Mouse (Mus musculus) midbrain, embryonic 12.5 days (tissue): Measurements from ENCODE around the gene Mrm3. TPM values are rescaled to one million over a fixed set of nuclear protein-coding genes. Genes with fewer than 3 reads are reported as not detected.
"Not testable (repeated sequence)": the region's sequence is repeated elsewhere in the genome, so short reads cannot be mapped to it uniquely, and the experiment has no call there.

Experiments
- ATAC-seq: fragments of 200-750 bp; cut with Nextera tagmentation; 2 replicates; pipeline ENCODE4 v1.8.0; 2017; ENCODE audit warnings: low read depth, moderate TSS enrichment, moderate library complexity; ENCODE audit not compliant: low FRiP score
- H3K27ac ChIP-seq: fragments of 300-500 bp; sonication (generic); replicated peaks from 2 replicates; pipeline ENCODE4 v1.5.1; 2016; ENCODE audit warnings: mild to moderate bottlenecking
- H3K27me3 ChIP-seq: fragments of 300-500 bp; sonication (generic); 2 replicates; pipeline ENCODE4 v1.6.1; 2016; ENCODE audit warnings: mild to moderate bottlenecking
- H3K36me3 ChIP-seq: fragments of 300-500 bp; sonication (generic); 2 replicates; pipeline ENCODE4 v1.6.1; 2016
- H3K4me1 ChIP-seq: fragments of 300-500 bp; sonication (generic); 2 replicates; pipeline ENCODE4 v1.6.1; 2016
- H3K4me2 ChIP-seq: fragments of 300-500 bp; sonication (generic); replicated peaks from 2 replicates; pipeline ENCODE4 v1.6.1; 2016; ENCODE audit warnings: mild to moderate bottlenecking, moderate library complexity
- H3K4me3 ChIP-seq: fragments of 300-500 bp; sonication (generic); 2 replicates; pipeline ENCODE4 v1.5.1; 2016; ENCODE audit warnings: mild to moderate bottlenecking
- H3K9ac ChIP-seq: fragments of 300-500 bp; sonication (generic); replicated peaks from 2 replicates; pipeline ENCODE4 v1.6.1; 2016; ENCODE audit warnings: mild to moderate bottlenecking, moderate library complexity
- H3K9me3 ChIP-seq: fragments of 300-500 bp; sonication (generic); 2 replicates; pipeline ENCODE4 v1.6.1; 2016; ENCODE audit warnings: mild to moderate bottlenecking
- WGBS: fragments of 180-500 bp; shearing (Covaris S2); methylation state at CpG from one replicate; pipeline ENCODE4 v1.1.7; 2016; 5-methylcytosine and 5-hydroxymethylcytosine counted together
- polyA plus RNA-seq: library from polyadenylated mRNA; unstranded; fragments of >200 nt; fragmentation: Nextera tagmentation; extraction: Ambion mirVana; gene quantifications from 2 replicates; pipeline ENCODE4 v1.2.1, GENCODE M21; 2016

The Mrm3 gene
- 16.4 and 17.7 TPM in 2 replicates for polyA plus RNA-seq

GRCm38 (mm10) chr11:76242901-76243810, at the start of gene Mrm3, which contains the start of gene Glod4:
Gene Mrm3 (plus strand): TSS chr11:76243715.
Gene Glod4 (minus strand): TSS chr11:76243725.
- peak within 1 kb of the TSS; percentile 89 for H3K9ac ChIP-seq
- H3K4me2 ChIP-seq: peak within 1 kb of the TSS; percentile 85
- ATAC-seq: peak; percentile 86
- no peaks in the 10 kb centered on the region for H3K27me3 ChIP-seq
- peaks cover 19% of the 10 kb centered on the region for H3K36me3 ChIP-seq
- H3K27ac ChIP-seq: peak within 1 kb of the TSS; percentile 73
- WGBS: under 1% methylated on average over 61 of the region's 61 CpGs
- peak within 1 kb of the TSS; percentile 69 for H3K4me3 ChIP-seq
- no peaks in the 10 kb centered on the region for H3K9me3 ChIP-seq
- H3K4me1 ChIP-seq: peaks cover 19% of the 10 kb centered on the region

- no peak overlapping the region for H3K27ac ChIP-seq
- ATAC-seq: no peak
- WGBS: 59% methylated on average over 8 of the region's 8 CpGs
- peaks cover 4% of the 10 kb centered on the region; the same call in 1 of the 2 replicates for H3K4me1 ChIP-seq
- H3K4me2 ChIP-seq: no peak overlapping the region
- H3K27me3 ChIP-seq: peaks cover 6% of the 10 kb centered on the region; the same call in 1 of the 2 replicates
- H3K4me3 ChIP-seq: no peak overlapping the region
- H3K9me3 ChIP-seq: no peaks in the 10 kb centered on the region
- no peaks in the 10 kb centered on the region for H3K36me3 ChIP-seq
- no peak overlapping the region for H3K9ac ChIP-seq
These were observed 47.1 kb upstream of the Mrm3 start for GRCm38 (mm10) chr11:76196275-76196976.

GRCm38 (mm10) chr11:76196977-76197469, 46.5 kb upstream of the Mrm3 start:
- no peak overlapping the region for H3K4me2 ChIP-seq
- WGBS: 47% methylated on average over 8 of the region's 8 CpGs
- H3K27ac ChIP-seq: no peak overlapping the region
- no peak overlapping the region for H3K9ac ChIP-seq
- peaks cover 6% of the 10 kb centered on the region; the same call in 1 of the 2 replicates for H3K27me3 ChIP-seq
- H3K9me3 ChIP-seq: no peaks in the 10 kb centered on the region
- no peaks in the 10 kb centered on the region for H3K36me3 ChIP-seq
- H3K4me1 ChIP-seq: peaks cover 6% of the 10 kb centered on the region; the same call in 1 of the 2 replicates
- no peak overlapping the region for H3K4me3 ChIP-seq
- ATAC-seq: no peak

- peak overlapping the region; percentile 89 for H3K9ac ChIP-seq
- under 1% methylated on average over 84 of the region's 90 CpGs for WGBS
- peak overlapping the region; percentile 74 for H3K4me2 ChIP-seq
- peaks cover 4% of the 10 kb centered on the region; the same call in 1 of the 2 replicates for H3K27me3 ChIP-seq
- H3K4me1 ChIP-seq: peaks cover 15% of the 10 kb centered on the region
- H3K27ac ChIP-seq: peak overlapping the region; percentile 81
- peak overlapping the region; percentile 83 for H3K4me3 ChIP-seq
- H3K9me3 ChIP-seq: no peaks in the 10 kb centered on the region
- ATAC-seq: peak; percentile 99
- peaks cover 16% of the 10 kb centered on the region for H3K36me3 ChIP-seq
These were observed 41.5 kb upstream of the Mrm3 start for GRCm38 (mm10) chr11:76201761-76202674.

GRCm38 (mm10) chr11:76206793-76207192, 36.7 kb upstream of the Mrm3 start:
- no peak for ATAC-seq
- no peak overlapping the region for H3K9ac ChIP-seq
- no peaks in the 10 kb centered on the region for H3K27me3 ChIP-seq
- WGBS: 93% methylated on average over 5 of the region's 5 CpGs
- H3K27ac ChIP-seq: no peak overlapping the region
- peaks cover 57% of the 10 kb centered on the region for H3K36me3 ChIP-seq
- peaks cover 9% of the 10 kb centered on the region for H3K4me1 ChIP-seq
- H3K4me2 ChIP-seq: no peak overlapping the region
- no peak overlapping the region for H3K4me3 ChIP-seq
- H3K9me3 ChIP-seq: no peaks in the 10 kb centered on the region

GRCm38 (mm10) chr11:76210228-76210985, 33.1 kb upstream of the Mrm3 start:
- WGBS: 91% methylated on average over 13 of the region's 13 CpGs
- no peak overlapping the region for H3K9ac ChIP-seq
- no peaks in the 10 kb centered on the region for H3K27me3 ChIP-seq
- peaks cover 82% of the 10 kb centered on the region for H3K36me3 ChIP-seq
- ATAC-seq: no peak
- H3K4me1 ChIP-seq: no peaks in the 10 kb centered on the region
- H3K4me2 ChIP-seq: no peak overlapping the region
- no peaks in the 10 kb centered on the region for H3K9me3 ChIP-seq
- H3K4me3 ChIP-seq: no peak overlapping the region
- no peak overlapping the region for H3K27ac ChIP-seq

- H3K27me3 ChIP-seq, H3K9me3 ChIP-seq, H3K4me2 ChIP-seq, H3K9ac ChIP-seq, H3K4me1 ChIP-seq, H3K4me3 ChIP-seq, ATAC-seq, H3K27ac ChIP-seq: not testable (repeated sequence)
- peaks cover 70% of the 10 kb centered on the region for H3K36me3 ChIP-seq
- 97% methylated on average over 5 of the region's 6 CpGs for WGBS
These were observed 31.9 kb upstream of the Mrm3 start for GRCm38 (mm10) chr11:76211595-76211994.

GRCm38 (mm10) chr11:76213841-76214240, 29.7 kb upstream of the Mrm3 start:
- ATAC-seq: no peak

GRCm38 (mm10) chr11:76215011-76215410, 28.5 kb upstream of the Mrm3 start:
- Histone ChIP-seq H3K9me3 (no peaks in the 10 kb centered on the region), H3K27me3 (no peaks in the 10 kb centered on the region), H3K27ac (no peak overlapping the region), H3K36me3 (peaks cover 42% of the 10 kb centered on the region), H3K4me3 (no peak overlapping the region), H3K4me1 (peaks cover 6% of the 10 kb centered on the region), H3K4me2 (no peak overlapping the region), H3K9ac (no peak overlapping the region)
- 94% methylated on average over 2 of the region's 2 CpGs for WGBS
- no peak for ATAC-seq

More at GRCm38 (mm10) chr11:76213841-76214240, 29.7 kb upstream of the Mrm3 start:
- Histone ChIP-seq H3K4me2 (no peak overlapping the region), H3K27me3 (no peaks in the 10 kb centered on the region), H3K27ac (no peak overlapping the region), H3K4me1 (peaks cover 6% of the 10 kb centered on the region), H3K9ac (no peak overlapping the region), H3K4me3 (no peak overlapping the region), H3K9me3 (no peaks in the 10 kb centered on the region), H3K36me3 (peaks cover 49% of the 10 kb centered on the region)
- WGBS: 22% methylated on average over 5 of the region's 5 CpGs

- Histone ChIP-seq H3K4me3 (peak overlapping the region; percentile 71), H3K27me3 (no peaks in the 10 kb centered on the region), H3K36me3 (peaks cover 42% of the 10 kb centered on the region), H3K4me2 (peak overlapping the region; percentile 79), H3K9me3 (no peaks in the 10 kb centered on the region), H3K4me1 (peaks cover 6% of the 10 kb centered on the region), H3K9ac (0 out of 2 replicates have a peak overlapping the region, but pooled peaks have one; percentile 82), H3K27ac (no peak overlapping the region)
- WGBS: 95% methylated on average over 5 of the region's 5 CpGs
- no peak for ATAC-seq
These were observed 27.4 kb upstream of the Mrm3 start for GRCm38 (mm10) chr11:76216049-76216540.
